Mouse (Mus musculus): ENCODE data around the gene Wdr45. TPM values are rescaled to one million over a fixed set of nuclear protein-coding genes. Genes with fewer than 3 reads are reported as not detected.

Wdr45 gene
- total and polyA plus RNA-seq, 3 experiments, result 18.0 to 24.1 (median 21.4) TPM

- peak within 1 kb of the TSS; percentile 66 to 88 (median 70) for H3K4me3 ChIP-seq (replicated peaks in 1 of 3; ENCODE audit: low read depth in 2 of 3, low read length in 2 of 3, poor library complexity in 1 of 3)
- H3K36me3 ChIP-seq (replicated peaks in 1 of 2; ENCODE audit: control insufficient read depth in 1 of 2, insufficient read depth in 1 of 2, low read length in 1 of 2), result peaks cover 15 to 19% of the 10 kb centered on the region in 2 experiments
- H3K9ac ChIP-seq (ENCODE audit: insufficient read depth, low read depth), result peak within 1 kb of the TSS; percentile 66
- no peaks in the 10 kb centered on the region for H3K27me3 ChIP-seq (replicated peaks)
- peak within 1 kb of the TSS; percentile 49 for H3K27ac ChIP-seq (ENCODE audit: insufficient read depth, low read depth)
- TF ChIP-seq MEF2A (IDR thresholded peaks at IDR 0.05; ENCODE audit: borderline replicate concordance, low read depth, low read length) (no peak), KAT2A (IDR thresholded peaks at IDR 0.05; ENCODE audit: insufficient replicate concordance, low read length) (no peak), MXI1 (IDR thresholded peaks at IDR 0.05; ENCODE audit: low read depth, low read length) (no peak), CHD2 (IDR thresholded peaks at IDR 0.05; ENCODE audit: low read length) (no peak), MAFK (IDR thresholded peaks at IDR 0.05; ENCODE audit: insufficient replicate concordance, low read length) (no peak), ELF1 (IDR thresholded peaks at IDR 0.05; ENCODE audit: low read depth, low read length) (peak; percentile 26; the same call in 1 of the 2 replicates), USF1 (IDR thresholded peaks at IDR 0.05; ENCODE audit: low read depth, low read length) (no peak), RCOR1 (conservative IDR thresholded peaks at IDR 0.05; ENCODE audit: low read depth, low read length) (no peak), EP300 (IDR thresholded peaks at IDR 0.05; ENCODE audit: low read length) (no peak), JUN (IDR thresholded peaks at IDR 0.05; ENCODE audit: insufficient read depth, low read depth, low read length) (no peak), TBP (conservative IDR thresholded peaks at IDR 0.05; ENCODE audit: low read depth, low read length) (no peak), SIN3A (IDR thresholded peaks at IDR 0.05; ENCODE audit: low read length) (no peak), NELFE (IDR thresholded peaks at IDR 0.05; ENCODE audit: low read depth, low read length) (peak; percentile 55), E2F4 (IDR thresholded peaks at IDR 0.05; ENCODE audit: insufficient replicate concordance, low read depth, low read length) (no peak), CHD1 (IDR thresholded peaks at IDR 0.05; ENCODE audit: low read depth, low read length) (no peak), ZKSCAN1 (IDR thresholded peaks at IDR 0.05; ENCODE audit: borderline replicate concordance, low read depth, low read length) (no peak), TCF12 (IDR thresholded peaks at IDR 0.05; ENCODE audit: low read depth, low read length) (peak; percentile 27; the same call in 1 of the 2 replicates), MAZ (IDR thresholded peaks at IDR 0.05; ENCODE audit: low read depth, low read length) (peak; percentile 77; the same call in 1 of the 2 replicates), POLR2A (IDR thresholded peaks at IDR 0.05; ENCODE audit: low read depth, low read length) (peak; percentile 70), IRF4 (IDR thresholded peaks at IDR 0.05; ENCODE audit: low read depth, low read length) (no peak), SMC3 (IDR thresholded peaks at IDR 0.05; ENCODE audit: low read depth, low read length) (no peak), ETS1 (conservative IDR thresholded peaks at IDR 0.05; ENCODE audit: low read depth, low read length) (no peak), UBTF (IDR thresholded peaks at IDR 0.05; ENCODE audit: low read depth, low read length) (no peak), JUND (conservative IDR thresholded peaks at IDR 0.05; ENCODE audit: low read depth, low read length) (no peak), HCFC1 (IDR thresholded peaks at IDR 0.05; ENCODE audit: low read depth, low read length) (peak; percentile 23; the same call in 1 of the 2 replicates), PAX5 (IDR thresholded peaks at IDR 0.05; ENCODE audit: low read length) (no peak)
- DNase-seq (ENCODE audit: extremely low read depth), result peak; percentile 92
- no peaks in the 10 kb centered on the region for H3K9me3 ChIP-seq (replicated peaks; ENCODE audit: low read length)
- peaks cover 20% of the 10 kb centered on the region for H3K79me2 ChIP-seq (replicated peaks; ENCODE audit: control insufficient read depth, extremely low read depth, insufficient read depth, poor library complexity, severe bottlenecking)
- in situ Hi-C loops (cut with MboI; ENCODE audit: low pct_ligation_motif_present, low pct_unique_long_range_greater_than_20kb, low sequenced_read_pairs), result no loop called here
- peak within 1 kb of the TSS; percentile 86 for H3K4me2 ChIP-seq (ENCODE audit: insufficient read depth, low read depth, poor library complexity, severe bottlenecking)
- dilution Hi-C loops (cut with MboI; ENCODE audit: extremely low pct_ligation_motif_present, extremely low pct_unique_long_range_greater_than_20kb, low sequenced_read_pairs), result no loop called here
- peaks cover 2 to 19% of the 10 kb centered on the region in 2 experiments; a peak in 3 of 4 replicates for H3K4me1 ChIP-seq (ENCODE audit: control insufficient read depth in 1 of 2, insufficient read depth in 2 of 2)
Observed at GRCm38 (mm10) chrX:7762137-7762920, 48.2 kb downstream of the Wdr45 start, which contains the start of gene Tfe3. TSS of gene Tfe3 (plus strand) at chrX:7762560.

All from CH12.LX (cell line).